Mouse (Mus musculus) mesoderm, embryonic 11.5 days (tissue): ENCODE measurements around the gene Entpd1.

ENCODE experiments used
- DNase-seq: peaks from one replicate; pipeline ENCODE4 v3.0.0-alpha.2; 2012; ENCODE audit warnings: low read depth, low spot score

Gene Entpd1

DNA sequence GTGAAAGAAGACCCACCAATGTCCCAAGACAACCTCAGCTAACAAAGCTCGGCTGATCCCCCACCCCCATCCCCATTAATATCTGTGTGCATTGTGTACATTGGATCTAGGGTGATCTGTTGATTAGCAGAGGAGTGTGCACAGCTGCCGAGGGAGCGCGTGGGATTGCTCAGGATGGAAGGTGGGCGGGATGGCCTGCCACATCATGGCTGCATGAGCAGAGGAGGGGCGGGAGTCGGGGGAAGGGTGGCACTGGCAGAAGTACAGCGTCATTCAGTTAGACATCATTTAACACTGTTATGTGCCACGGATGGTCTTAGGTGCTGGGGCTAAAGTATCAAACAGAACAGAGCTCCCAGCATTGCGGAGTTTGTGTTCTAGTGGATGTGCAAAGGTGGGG, 111.3 kb downstream of the Entpd1 start:
- DNase-seq, result no peak

DNA sequence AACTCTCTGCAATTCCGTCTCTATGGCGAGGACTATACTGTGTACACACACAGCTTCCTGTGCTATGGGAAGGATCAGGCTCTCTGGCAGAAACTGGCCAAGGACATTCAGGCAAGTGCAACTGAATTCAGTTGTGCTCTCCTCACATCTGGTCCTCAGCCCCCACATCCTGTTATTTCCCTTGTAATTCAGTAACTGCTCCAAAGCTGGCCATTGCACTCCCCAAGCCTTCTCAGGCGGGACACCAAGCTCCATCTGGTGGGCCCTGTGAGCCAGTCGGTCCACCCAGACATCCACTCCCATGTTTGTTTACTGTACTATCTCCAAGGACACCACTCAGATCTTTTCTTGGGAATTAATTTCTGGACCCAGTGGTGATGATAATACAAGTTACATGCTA, 114.0 kb downstream of the Entpd1 start:
- no peak for DNase-seq

DNA sequence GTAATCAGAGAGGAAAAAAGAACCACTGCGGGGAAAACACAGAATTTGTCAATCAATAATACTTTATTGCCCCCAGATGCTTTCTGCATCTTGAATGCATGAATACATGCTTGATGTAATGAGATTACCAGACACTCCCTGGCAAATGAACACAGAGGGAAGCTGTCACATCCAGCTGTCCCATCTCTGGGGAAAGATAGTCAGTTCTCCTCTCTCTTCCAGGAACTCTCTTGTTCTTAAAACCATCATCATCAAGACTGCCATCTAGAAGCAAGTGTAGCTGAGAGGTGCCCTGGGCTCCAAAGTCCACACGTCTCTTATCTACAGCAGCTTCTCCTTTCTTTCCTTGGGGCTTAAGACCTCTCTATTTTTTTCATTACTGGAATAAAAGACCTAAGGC, 114.4 kb downstream of the Entpd1 start:
- no peak for DNase-seq

DNA sequence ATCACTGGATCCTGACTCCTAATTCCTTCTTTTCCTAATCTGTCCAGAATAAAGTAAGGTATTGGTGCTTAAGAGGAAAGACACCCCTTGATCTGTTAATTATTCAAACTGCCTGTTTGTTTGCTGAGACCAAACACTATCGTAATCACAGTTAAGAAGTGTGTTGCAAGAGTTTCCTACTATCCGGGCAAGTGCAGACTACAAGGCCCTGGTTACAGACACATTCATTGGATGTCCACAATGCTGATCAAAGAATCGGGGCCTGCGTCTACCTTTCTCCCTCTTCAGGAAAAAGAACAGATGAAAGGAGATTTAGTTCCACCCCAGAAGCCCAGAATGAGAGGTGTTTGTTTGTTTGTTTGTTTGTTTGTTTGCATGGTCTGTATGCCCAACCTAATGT, 116.0 kb downstream of the Entpd1 start:
- no peak for DNase-seq

DNA sequence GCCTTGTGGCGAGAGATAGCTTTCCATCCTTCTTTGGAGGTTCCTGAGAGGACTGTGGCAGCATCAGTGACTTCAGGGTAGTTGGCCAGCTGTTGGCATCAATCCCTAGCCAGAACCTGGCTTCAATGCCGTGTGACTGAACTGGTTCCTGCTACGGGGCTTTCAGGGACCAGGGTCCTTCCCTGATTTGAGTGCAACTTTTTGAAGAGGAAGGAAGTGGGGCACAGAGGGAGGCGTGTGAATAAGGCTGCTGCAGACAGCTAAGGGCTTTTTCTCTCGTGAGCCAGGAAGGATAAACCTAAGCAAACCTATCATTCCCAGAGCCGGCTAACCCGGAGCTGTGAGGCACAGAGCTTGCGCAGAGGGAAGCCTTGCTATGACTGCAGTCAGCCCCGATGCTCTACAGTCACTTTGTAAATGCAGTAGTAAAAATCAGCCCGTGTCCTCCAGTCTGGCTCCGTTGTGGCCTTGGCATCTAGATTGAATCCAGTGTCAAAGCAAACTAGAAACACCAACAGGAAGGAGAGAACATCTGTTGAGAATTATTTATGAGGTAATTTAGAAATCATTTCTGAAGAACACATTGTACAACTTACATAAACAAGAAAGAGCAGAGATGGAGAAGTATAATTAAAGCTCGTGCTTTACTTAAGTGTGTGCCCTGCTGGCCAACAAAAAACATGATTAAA, 116.7 kb downstream of the Entpd1 start:
- no peak for DNase-seq

DNA sequence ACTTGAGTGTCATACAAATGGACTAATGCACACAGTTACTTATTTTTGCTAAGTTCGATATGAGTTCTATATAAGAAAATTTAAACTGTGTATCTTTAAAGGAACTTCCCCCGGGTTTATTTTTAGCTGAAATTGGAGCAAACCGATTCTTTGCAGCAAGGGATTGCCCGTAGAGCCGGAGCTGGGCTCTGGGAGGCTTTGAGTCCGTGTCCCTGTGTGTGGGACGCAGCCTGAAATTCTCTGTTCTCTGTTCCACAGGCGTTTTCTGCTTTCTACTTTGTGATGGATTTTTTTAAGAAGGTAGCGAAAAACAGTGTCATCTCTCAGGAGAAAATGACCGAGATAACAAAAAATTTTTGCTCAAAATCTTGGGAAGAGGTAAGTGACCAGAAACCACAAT, 121.2 kb downstream of the Entpd1 start:
- no peak for DNase-seq

DNA sequence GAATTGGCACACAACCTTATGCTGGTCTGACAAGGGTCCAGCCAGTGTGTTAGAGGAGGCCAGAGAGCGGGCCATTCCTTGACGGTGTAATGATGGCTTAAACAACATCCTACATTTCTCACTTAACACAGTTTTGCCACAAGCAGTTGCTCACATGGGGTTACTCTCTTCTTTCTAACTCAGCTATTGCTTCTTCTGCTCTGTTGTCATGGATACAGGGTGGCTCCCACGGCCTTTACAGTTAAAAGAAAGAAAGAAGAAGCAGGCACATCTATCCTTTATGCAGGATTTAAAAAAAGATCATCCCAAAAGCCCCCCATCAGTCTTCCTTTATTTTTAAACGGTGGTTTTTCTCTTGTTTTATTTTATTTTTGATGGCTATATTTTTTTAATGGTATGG, 121.7 kb downstream of the Entpd1 start:
- DNase-seq, result no peak

DNA sequence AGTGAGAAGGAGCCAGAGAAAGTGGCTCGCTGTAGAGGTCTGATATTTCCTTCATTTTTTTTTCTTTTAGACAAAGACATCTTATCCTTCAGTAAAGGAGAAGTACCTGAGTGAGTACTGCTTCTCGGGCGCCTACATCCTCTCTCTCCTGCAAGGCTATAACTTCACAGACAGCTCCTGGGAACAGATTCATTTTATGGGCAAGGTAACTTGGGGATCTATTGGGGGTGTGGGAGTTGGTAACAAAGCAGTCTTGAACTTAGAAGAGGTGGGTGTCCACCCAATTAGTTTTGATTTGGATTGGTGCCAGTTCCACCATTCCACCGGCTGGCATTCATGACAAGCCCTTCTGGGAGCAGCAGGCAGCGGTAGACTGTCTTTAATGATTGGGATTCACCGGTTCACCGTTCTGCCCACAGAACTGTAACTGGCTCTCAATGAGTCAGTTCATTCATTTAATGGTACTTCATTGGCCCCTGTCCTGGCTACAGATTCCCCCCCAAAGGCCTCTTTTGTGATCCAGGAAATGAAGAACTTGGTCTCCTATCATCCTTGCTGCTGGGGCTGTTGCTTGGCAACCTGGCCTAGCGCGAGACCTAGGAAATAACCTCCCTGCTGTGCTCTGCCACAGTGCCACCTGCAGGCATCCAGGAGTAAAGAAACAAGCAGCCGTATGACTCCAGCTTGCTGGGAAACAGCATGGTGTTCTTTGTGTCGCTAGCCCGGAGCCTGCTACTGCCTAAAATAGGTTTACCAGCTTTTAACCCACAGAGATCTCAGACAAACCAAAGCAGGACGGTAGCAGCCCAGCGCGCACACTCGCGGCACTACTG, 124.7 kb downstream of the Entpd1 start:
- peak; percentile 89 for DNase-seq

DNA sequence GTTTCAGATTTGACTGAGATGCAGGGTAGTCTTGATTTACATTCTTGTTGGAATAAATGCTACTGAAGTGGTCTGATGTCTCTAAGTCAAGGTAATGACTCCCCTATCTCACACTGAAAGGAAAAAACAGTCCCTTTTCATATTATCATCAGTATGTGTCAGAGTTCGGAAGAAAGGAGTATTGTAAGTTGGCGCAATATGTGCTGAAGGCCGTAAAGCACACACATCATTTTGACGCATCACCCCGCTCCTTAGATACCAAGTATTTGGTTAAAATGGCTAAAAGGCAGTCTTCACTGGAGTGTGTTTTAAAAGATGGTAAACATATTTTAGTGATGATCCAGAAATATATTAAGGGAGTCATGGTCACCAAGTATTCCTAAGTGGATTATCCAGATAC, 125.4 kb downstream of the Entpd1 start:
- DNase-seq, result no peak

DNA sequence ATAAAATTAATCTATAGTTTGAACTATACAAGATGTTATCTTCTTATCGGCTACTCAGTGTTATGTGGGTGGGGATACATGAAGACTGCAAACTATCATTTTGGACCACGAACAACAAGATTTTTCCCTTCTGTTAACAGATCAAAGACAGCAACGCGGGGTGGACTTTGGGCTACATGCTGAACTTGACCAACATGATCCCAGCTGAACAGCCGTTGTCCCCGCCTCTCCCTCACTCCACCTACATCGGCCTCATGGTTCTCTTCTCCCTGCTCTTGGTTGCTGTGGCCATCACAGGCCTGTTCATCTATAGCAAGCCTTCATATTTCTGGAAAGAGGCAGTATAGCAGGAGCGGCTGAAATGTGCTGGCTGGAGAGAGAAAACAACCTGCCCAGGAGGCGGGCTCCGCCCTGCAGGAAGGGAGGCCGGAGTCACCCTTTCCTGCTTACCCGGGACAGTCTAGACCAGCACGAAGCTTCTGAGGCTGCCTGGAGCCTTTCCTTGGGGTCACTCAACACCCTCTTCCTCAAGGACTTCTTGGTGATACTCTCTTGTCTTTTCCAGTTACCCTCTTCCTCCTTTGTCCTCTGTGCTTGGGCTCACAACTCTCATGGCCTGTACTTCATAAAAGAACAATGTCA, 126.6 kb downstream of the Entpd1 start:
- DNase-seq, result no peak

DNA sequence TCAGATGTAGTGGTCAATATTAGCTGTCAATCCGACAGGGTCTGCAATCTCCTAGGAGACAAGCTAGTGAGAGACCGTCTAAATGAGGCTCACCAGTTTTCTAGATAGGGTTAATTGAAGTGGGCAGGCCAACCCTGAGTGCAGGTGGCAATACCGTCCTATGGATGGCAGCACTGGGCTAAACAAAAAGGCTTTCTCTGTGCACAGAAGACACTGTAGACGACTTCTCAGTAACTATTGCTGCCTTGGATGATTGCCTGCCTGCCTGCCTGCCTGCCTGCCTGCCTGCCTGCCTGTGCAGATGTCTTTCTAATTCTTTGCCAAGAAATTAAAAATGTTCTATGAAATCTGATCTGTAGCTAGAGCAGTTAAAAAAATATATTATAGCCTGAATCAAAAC, 134.4 kb downstream of the Entpd1 start:
- peak; percentile 23 for DNase-seq

DNA sequence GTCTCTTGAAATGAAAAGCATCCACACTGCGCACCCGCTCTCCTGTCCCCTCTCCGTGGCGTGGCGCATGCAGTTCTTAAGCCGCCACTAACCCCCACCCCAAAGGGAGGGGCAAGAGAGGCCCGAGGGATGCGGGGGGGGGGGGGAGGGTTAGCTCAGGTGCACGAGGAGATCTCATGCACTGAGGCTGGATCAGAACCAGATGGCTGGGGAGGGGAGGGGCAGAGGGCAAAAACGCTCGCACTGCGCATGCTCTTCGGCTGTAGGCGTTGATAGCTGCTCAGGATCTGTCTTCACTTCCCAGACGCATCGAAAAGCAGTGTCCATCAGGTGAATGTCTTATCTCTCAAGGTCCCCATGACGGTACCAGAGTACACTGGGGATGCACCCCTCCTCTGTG, 136.4 kb downstream of the Entpd1 start, which contains the start of gene Cc2d2b:
Gene Cc2d2b (plus strand): TSS at position 195 of the 400 bp plus-strand sequence.
- no peak for DNase-seq

DNA sequence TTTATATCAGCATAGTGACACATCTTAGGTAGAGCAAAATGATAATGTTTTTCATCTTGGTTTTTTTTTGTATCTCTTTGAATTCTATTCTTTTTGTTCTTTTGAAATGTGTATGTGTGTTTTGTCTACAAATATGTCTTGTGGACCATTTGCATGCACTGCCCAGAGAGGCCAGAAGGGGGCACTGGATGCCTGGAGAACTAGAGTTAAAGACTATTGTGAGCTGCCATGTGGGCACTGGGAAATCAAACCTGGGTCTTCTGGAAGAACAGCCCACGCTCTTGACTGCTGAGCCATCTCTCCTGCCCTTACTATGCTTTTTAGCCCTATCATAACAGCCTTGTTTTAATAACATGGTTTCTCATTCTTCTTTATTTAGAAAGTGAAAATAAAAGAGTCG, 142.1 kb downstream of the Entpd1 start:
- peak; percentile 39 for DNase-seq

DNA sequence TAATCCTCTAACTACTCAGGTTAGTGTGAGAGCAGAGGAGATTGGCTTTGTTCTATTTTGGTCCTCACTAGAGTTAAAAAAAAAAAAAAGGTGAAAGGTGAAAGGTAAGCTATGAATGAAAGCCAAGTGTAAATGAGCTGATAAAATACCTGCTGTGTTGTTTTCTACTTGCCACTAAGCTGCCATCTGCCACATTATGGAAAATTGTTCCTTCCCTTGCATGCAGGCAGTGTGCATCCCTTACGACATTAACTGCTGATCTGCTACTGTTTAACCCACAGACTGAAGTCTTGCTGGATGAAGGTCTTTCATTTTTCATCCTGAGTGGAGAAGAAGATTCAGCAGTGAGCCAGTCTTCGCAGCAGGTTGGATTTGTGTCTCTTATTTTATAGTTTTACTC, 147.9 kb downstream of the Entpd1 start:
- DNase-seq, result no peak

DNA sequence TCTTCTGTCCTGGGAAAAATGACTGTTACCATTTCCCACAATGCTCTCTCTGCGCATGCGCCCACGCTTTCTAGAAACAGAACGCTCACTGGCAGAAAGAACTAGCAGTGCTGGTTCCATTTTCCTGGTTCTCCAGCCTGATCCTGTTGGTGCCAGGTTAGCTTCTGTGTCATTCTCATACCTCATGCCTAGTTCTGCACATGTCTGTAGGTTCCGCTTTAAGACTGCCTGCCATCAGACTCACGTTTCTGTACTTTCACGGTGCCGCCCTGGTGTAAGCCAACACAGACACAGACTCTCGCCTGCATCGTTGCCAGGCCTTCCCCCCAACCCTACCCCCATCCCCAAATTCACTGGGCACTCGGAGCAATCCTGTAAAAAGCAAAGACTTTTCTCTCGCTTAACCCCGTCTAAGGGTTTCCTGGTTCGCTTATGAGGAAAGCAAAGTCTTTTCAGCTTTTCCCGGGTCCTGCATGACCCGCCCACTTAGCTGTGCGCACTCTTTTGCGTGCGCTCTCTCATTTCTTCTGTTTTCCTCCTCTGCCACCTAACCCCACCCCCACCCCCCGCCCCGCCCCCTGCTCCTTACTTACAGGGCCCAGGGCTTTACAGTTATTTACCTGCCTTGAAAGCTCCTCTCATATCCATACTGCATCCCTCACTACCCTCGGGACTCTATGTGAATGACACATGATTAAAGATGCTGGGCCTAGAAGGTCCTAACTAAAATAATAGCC, 150.0 kb downstream of the Entpd1 start:
- DNase-seq, result no peak

DNA sequence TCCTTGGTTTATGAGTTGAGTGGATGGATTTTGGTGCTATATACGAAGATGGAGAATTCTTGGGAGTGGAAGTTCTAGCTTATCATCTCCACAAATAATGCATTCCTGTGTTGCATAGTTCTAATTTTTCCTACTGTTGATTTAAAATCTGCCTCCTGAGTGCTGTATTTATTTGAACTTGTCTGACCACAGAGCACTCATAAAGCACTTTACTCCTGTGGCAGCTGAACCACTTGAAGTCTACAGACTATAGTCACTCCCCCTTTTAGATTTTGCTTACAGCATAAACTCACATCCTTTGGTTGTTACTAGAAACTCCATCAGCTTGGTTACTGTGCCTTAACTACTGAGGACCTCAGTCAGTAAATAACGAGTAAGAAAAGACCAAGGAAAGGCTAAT, 155.0 kb downstream of the Entpd1 start:
- DNase-seq, result no peak

DNA sequence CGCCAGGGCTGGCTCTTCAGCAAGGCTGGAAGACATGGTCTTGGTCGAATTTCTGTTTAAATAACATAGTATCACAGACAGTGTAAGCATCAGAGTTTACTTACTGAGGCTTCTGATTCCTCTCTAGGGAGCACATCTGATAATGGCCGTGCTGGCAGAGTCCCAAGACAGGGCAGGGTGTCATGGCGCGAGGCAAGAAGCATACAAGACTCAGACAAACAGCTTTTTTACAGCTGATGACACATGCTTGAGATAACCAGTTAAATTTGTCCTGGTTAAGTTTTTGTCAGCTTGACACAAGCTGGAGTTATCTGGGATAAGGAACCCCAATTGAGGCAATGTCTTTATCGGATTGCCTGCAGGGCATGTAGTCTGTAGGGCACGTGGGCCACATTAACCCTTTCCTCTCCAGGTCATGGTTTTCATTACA, 157.2 kb downstream of the Entpd1 start:
- DNase-seq, result no peak

DNA sequence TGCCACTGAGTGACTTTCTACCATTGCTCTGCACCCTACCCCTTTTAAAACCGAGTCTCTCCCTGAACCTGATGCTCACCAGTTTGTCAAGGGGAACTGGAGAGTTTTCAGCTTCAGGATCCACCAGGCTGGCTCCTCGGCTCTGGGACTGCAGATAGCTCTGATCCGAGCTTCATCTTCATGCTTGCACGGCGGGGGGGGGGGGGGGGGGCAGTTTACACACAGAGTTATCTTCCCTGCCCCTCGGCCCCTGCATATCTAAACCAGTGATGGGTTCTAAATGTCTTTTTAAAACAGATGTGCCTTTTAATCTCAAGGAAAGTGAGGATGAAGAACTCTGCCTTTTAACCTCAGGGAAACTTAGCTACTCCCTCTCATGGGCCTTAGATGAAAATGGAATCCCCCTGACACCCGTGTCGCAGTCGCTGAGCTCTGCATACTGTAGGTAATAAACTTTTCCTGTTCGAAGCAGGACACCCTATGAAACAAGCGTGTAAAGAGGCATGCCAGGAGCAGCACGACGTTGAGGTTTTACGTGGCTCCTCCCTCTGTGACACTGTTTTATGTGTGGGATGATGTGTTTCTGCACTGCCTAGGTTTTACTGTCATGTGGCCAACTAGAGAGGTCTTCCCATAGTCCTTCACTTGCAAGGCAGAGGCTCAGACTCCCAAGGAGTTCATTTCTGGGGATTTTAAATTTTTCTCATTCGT, 176.0 kb downstream of the Entpd1 start:
- DNase-seq, result no peak

DNA sequence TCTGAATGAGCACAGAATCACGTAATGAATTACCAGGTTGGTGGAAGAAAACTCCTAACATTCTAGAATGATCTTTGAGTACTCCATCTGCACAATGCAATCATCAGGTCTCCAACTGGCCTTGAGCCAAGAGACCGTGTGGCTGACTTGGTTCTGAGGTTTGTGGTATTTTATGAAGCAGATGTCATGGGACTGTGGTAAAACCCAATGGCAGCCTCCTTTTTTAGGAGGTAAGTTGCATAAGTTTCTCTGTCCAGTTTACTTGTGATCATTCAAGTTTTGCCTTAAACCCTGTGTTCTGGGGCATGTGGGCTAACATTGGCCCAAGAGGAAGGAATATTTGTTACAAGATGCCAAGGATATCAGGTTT, 176.5 kb downstream of the Entpd1 start:
- DNase-seq, result no peak
